Mouse (Mus musculus) heart, postnatal 0 days (tissue): ENCODE results near the gene Trpc4.

Experiments used
- CTCF ChIP-seq: IDR thresholded peaks from 2 replicates; pipeline ENCODE4 v1.5.1; 2016; ENCODE audit warnings: antibody characterized with exemption, control low read depth, low read depth
- EP300 ChIP-seq: IDR thresholded peaks from 2 replicates; pipeline ENCODE4 v1.6.1; 2016; ENCODE audit warnings: antibody characterized with exemption, low read depth

- no peak for TF ChIP-seq CTCF
- TF ChIP-seq EP300, result no peak
Observed at GRCm38 (mm10) chr3:54360897-54361296, 205.1 kb downstream of the Trpc4 start, which contains the start of gene Postn.
